Mouse (Mus musculus): ENCODE data around the gene Qrich1. TPM values are rescaled to one million over a fixed set of nuclear protein-coding genes. Genes with fewer than 3 reads are reported as not detected.

Gene Qrich1
- polyA plus RNA-seq, 1 experiment, result 44.0 TPM

DNA sequence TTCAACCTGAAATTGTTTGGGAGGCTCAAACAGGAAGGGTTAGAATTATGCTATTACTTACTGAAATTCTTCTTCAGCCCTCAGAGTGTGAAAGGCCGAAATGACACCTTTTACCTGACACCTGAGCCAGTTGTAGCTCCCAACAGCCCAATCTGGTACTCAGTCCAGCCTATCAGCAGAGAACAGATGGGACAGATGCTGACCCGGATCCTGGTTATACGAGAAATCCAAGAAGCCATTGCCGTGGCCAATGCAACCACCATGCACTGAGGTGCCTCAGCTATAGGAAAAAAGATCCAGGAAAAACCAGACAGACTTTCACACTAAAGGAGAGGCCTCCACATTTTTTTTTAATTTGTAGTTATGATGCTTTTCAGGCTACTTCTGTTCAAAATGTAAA lies 42.6 kb downstream of the Qrich1 start:
- no peaks in the 10 kb centered on the region for H3K27me3 ChIP-seq (ENCODE audit: control insufficient read depth, insufficient read depth, insufficient read length)
- no peak overlapping the region for H3K4me3 ChIP-seq
- H3K36me3 ChIP-seq (ENCODE audit: control insufficient read depth, insufficient read depth), result peaks cover 41% of the 10 kb centered on the region
- no peak overlapping the region for H3K4me2 ChIP-seq (ENCODE audit: low read depth)
- H3ac ChIP-seq (ENCODE audit: control insufficient read depth, insufficient read length), result no peak overlapping the region
- TF ChIP-seq CEBPB (IDR thresholded peaks at IDR 0.05; ENCODE audit: insufficient read depth, poor library complexity, severe bottlenecking) (no peak), POLR2AphosphoS2 (IDR thresholded peaks at IDR 0.05; ENCODE audit: insufficient read length, low read depth) (no peak), POLR2A (IDR thresholded peaks at IDR 0.05; ENCODE audit: insufficient read length, low read depth) (no peak), E2F4 (IDR thresholded peaks at IDR 0.05; ENCODE audit: insufficient read depth) (no peak), MYOG (IDR thresholded peaks at IDR 0.05; ENCODE audit: control insufficient read depth in 1 of 3, insufficient read depth in 1 of 3, insufficient read length in 2 of 3, low read depth in 2 of 3) (no peak), SRF (IDR thresholded peaks at IDR 0.05; ENCODE audit: control insufficient read depth, insufficient read length, low read depth) (no peak), REST (IDR thresholded peaks at IDR 0.05; ENCODE audit: insufficient read depth, insufficient read length) (no peak), TCF12 (IDR thresholded peaks at IDR 0.05; ENCODE audit: insufficient read depth, poor library complexity, severe bottlenecking) (no peak), MYOD1 (IDR thresholded peaks at IDR 0.05; ENCODE audit: control insufficient read depth in 1 of 3, insufficient read length in 2 of 3, low read depth in 2 of 3) (no peak), USF1 (IDR thresholded peaks at IDR 0.05; ENCODE audit: low read depth) (no peak), MAX (IDR thresholded peaks at IDR 0.05; ENCODE audit: low read depth) (no peak), TCF3 (IDR thresholded peaks at IDR 0.05; ENCODE audit: insufficient read length, low read depth) (no peak)
- peaks cover 20% of the 10 kb centered on the region for H3K79me2 ChIP-seq (ENCODE audit: control insufficient read depth, insufficient read depth)

DNA sequence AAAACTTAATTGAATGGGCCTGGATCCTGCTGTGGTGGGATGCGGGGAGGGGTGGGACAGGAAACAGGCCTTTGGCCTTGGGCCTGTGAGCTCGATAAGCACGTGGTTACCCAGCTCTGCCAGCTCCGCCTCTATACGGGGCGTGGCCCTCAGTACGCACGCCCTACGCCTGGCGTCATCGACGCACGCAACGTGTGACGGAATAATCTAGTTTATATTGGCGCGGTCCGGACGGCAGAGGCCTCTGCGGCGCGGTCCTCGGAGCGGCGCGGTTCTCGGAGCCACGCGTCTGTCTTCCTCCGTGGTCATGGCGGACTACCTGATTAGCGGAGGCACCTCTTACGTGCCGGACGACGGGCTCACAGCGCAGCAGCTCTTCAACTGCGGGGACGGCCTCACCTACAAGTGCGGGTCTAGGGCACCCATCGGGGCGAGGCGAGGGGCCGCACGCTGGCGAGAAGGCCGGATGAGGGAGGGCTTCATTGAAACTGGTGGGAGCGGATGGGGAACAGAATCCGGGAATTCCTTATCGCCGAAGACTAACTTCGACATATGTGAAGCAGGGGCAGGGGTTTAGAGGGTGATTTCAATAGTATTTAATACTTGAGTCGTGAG lies 43.7 kb downstream of the Qrich1 start, which contains the start of gene Impdh2:
Gene Impdh2, plus strand, starts transcription at position 60 of the 615 bp plus-strand sequence.
- Histone ChIP-seq H3ac (ENCODE audit: control insufficient read depth, insufficient read length) (peak within 1 kb of the TSS; percentile 9), H3K36me3 (ENCODE audit: control insufficient read depth, insufficient read depth) (peaks cover 34% of the 10 kb centered on the region), H3K4me3 (peak within 1 kb of the TSS; percentile 40), H3K27me3 (ENCODE audit: control insufficient read depth, insufficient read depth, insufficient read length) (no peaks in the 10 kb centered on the region), H3K4me2 (ENCODE audit: low read depth) (peak within 1 kb of the TSS; percentile 87), H3K79me2 (ENCODE audit: control insufficient read depth, insufficient read depth) (peaks cover 20% of the 10 kb centered on the region)
- TF ChIP-seq MAX (IDR thresholded peaks at IDR 0.05; ENCODE audit: low read depth), result peak; percentile 19
- no peak for TF ChIP-seq MYOG (IDR thresholded peaks at IDR 0.05; ENCODE audit: control insufficient read depth in 1 of 3, insufficient read depth in 1 of 3, insufficient read length in 2 of 3, low read depth in 2 of 3)
- TF ChIP-seq POLR2A (IDR thresholded peaks at IDR 0.05; ENCODE audit: insufficient read length, low read depth), result peak; percentile 91
- TF ChIP-seq TCF12 (IDR thresholded peaks at IDR 0.05; ENCODE audit: insufficient read depth, poor library complexity, severe bottlenecking), result no peak
- peak; percentile 41 for TF ChIP-seq SRF (IDR thresholded peaks at IDR 0.05; ENCODE audit: control insufficient read depth, insufficient read length, low read depth)
- TF ChIP-seq USF1 (IDR thresholded peaks at IDR 0.05; ENCODE audit: low read depth), result peak; percentile 33
- peak; percentile 99 for TF ChIP-seq POLR2AphosphoS2 (IDR thresholded peaks at IDR 0.05; ENCODE audit: insufficient read length, low read depth)

DNA sequence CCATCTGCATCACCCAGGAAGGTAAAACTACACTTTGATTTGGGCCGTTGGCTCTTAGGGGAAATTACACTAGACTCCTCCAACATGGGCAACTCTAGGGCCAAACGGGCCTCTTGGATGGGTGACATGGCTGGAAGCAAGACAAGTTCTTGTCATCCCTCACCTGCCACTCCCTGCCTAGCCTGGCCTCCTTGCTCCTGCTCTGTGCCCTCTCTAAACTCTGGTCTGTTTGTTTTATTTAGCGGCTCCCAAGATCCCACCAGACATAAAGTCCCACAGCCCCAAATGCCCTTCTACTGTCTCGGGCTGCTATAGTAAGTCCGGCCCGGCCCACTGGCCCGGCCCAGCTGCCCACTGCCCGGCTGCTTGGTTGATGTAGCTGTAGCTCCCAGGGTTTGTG lies 47.1 kb downstream of the Qrich1 start:
- no peak overlapping the region for H3K4me2 ChIP-seq (ENCODE audit: low read depth)
- peaks cover 16% of the 10 kb centered on the region for H3K36me3 ChIP-seq (ENCODE audit: control insufficient read depth, insufficient read depth)
- H3ac ChIP-seq (ENCODE audit: control insufficient read depth, insufficient read length), result no peak overlapping the region
- TF ChIP-seq TCF3 (IDR thresholded peaks at IDR 0.05; ENCODE audit: insufficient read length, low read depth), result no peak
- no peak for TF ChIP-seq MAX (IDR thresholded peaks at IDR 0.05; ENCODE audit: low read depth)
- TF ChIP-seq CEBPB (IDR thresholded peaks at IDR 0.05; ENCODE audit: insufficient read depth, poor library complexity, severe bottlenecking), result no peak
- no peak for TF ChIP-seq REST (IDR thresholded peaks at IDR 0.05; ENCODE audit: insufficient read depth, insufficient read length)
- TF ChIP-seq SRF (IDR thresholded peaks at IDR 0.05; ENCODE audit: control insufficient read depth, insufficient read length, low read depth), result no peak
- TF ChIP-seq MYOG (IDR thresholded peaks at IDR 0.05; ENCODE audit: control insufficient read depth in 1 of 3, insufficient read depth in 1 of 3, insufficient read length in 2 of 3, low read depth in 2 of 3), result no peak
- no peak for TF ChIP-seq E2F4 (IDR thresholded peaks at IDR 0.05; ENCODE audit: insufficient read depth)
- TF ChIP-seq TCF12 (IDR thresholded peaks at IDR 0.05; ENCODE audit: insufficient read depth, poor library complexity, severe bottlenecking), result no peak
- TF ChIP-seq POLR2AphosphoS2 (IDR thresholded peaks at IDR 0.05; ENCODE audit: insufficient read length, low read depth), result no peak
- TF ChIP-seq USF1 (IDR thresholded peaks at IDR 0.05; ENCODE audit: low read depth), result no peak
- TF ChIP-seq POLR2A (IDR thresholded peaks at IDR 0.05; ENCODE audit: insufficient read length, low read depth), result no peak
- TF ChIP-seq MYOD1 (IDR thresholded peaks at IDR 0.05; ENCODE audit: control insufficient read depth in 1 of 3, insufficient read length in 2 of 3, low read depth in 2 of 3), result no peak
- H3K27me3 ChIP-seq (ENCODE audit: control insufficient read depth, insufficient read depth, insufficient read length), result no peaks in the 10 kb centered on the region
- peaks cover 20% of the 10 kb centered on the region for H3K79me2 ChIP-seq (ENCODE audit: control insufficient read depth, insufficient read depth)
- H3K4me3 ChIP-seq, result no peak overlapping the region

DNA sequence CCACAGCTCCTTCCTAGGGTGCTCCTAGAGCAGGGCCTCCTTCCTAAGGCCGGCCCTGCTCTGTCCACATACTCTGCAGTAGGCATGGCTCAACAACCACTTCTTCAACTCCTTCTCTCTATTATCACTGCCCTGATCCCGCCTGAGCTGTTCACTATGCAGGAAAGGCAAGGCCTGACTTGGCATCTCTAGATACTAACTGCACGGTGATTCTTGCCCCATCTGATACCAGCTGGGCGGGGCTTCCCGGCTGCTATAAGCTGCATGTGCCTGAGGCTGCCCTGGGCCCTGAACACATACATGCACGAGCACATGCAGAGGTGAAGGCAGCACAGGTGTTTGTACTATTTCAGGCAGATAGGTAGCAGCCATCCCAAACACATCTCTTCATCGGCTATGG lies 47.5 kb downstream of the Qrich1 start:
- no peaks in the 10 kb centered on the region for H3K27me3 ChIP-seq (ENCODE audit: control insufficient read depth, insufficient read depth, insufficient read length)
- TF ChIP-seq POLR2A (IDR thresholded peaks at IDR 0.05; ENCODE audit: insufficient read length, low read depth) (no peak), SRF (IDR thresholded peaks at IDR 0.05; ENCODE audit: control insufficient read depth, insufficient read length, low read depth) (no peak), POLR2AphosphoS2 (IDR thresholded peaks at IDR 0.05; ENCODE audit: insufficient read length, low read depth) (peak; percentile 43), MAX (IDR thresholded peaks at IDR 0.05; ENCODE audit: low read depth) (no peak)

More for the DNA sequence above, 47.5 kb downstream of the Qrich1 start:
- H3K4me3 ChIP-seq, result no peak overlapping the region
- H3K79me2 ChIP-seq (ENCODE audit: control insufficient read depth, insufficient read depth), result peaks cover 20% of the 10 kb centered on the region
- H3K36me3 ChIP-seq (ENCODE audit: control insufficient read depth, insufficient read depth), result peaks cover 12% of the 10 kb centered on the region
- H3K4me2 ChIP-seq (ENCODE audit: low read depth), result no peak overlapping the region
- H3ac ChIP-seq (ENCODE audit: control insufficient read depth, insufficient read length), result no peak overlapping the region
